Mouse (Mus musculus) adrenal gland, postnatal 4 days (tissue): Measurements from ENCODE around the gene Cenpv. TPM values are rescaled to one million over a fixed set of nuclear protein-coding genes. Genes with fewer than 3 reads are reported as not detected.

Experiments
- DNase-seq, 2 experiments: peaks; one replicate each; pipeline ENCODE4 v3.0.0; 2021 to 2022; ENCODE audit warnings: low spot score in 2 of 2, mixed read lengths in 2 of 2
- long read RNA-seq, 2 experiments: library from polyadenylated mRNA; stranded (forward); transcript quantifications; one replicate each; pipeline ENCODE4 v2.0.0; 2021
- total RNA-seq, 2 experiments: library from RNA; stranded (reverse); gene quantifications; 2 replicates each; pipeline ENCODE4 v1.2.3; 2021

The Cenpv gene
- 10 to 100 TPM; 40.6 to 44.0 TPM for total RNA-seq
- long read RNA-seq, experiment 1, transcript Cenpv-201 (5 exons, 1,032 nt), result major isoform, 62 of 75 reads
- long read RNA-seq, experiment 1, partial matches to known transcripts, result 0 of 75 reads
- long read RNA-seq, experiment 1, other reads (novel, unspliced or antisense), result 13 of 75 reads
- long read RNA-seq, experiment 2, transcript Cenpv-201 (5 exons, 1,032 nt), result major isoform, 58 of 75 reads
- long read RNA-seq, experiment 2, partial matches to known transcripts, result 2 of 75 reads
- long read RNA-seq, experiment 2, other reads (novel, unspliced or antisense), result 15 of 75 reads

- DNase-seq, result peak; percentile 56 to 59
Measured at GRCm38 (mm10) chr11:62539089-62539890, at the start of gene Cenpv. Gene Cenpv (minus strand): TSS chr11:62539261.

- no peak for DNase-seq
Measured at GRCm38 (mm10) chr11:62587034-62587433, 48.0 kb upstream of the Cenpv start.

DNA sequence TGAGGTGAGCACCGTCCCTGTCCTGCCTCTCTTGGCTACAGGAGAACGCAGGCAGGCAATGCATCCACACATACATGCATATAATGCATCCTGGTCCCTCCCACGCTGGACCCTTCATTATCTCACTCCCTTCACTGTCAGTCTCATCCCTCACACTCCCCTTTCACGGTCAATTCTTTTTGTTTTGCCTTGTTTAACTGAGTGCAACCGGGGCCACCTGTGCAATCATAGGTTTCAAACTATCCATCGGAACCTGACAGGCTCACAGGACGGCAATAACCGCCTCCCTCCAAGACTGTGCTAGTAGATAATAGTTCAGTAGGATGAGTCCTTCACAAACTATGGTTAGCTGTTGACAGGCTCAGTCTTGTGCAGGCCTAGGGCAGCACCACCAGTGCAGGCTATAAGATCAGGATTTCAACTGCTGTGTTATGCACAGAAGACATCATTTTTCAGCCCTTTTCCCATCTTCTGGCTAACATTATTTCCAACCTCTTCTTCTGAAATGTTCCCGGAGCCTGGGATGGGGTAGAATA, 45.7 kb upstream of the Cenpv start:
- DNase-seq, result no peak

DNA sequence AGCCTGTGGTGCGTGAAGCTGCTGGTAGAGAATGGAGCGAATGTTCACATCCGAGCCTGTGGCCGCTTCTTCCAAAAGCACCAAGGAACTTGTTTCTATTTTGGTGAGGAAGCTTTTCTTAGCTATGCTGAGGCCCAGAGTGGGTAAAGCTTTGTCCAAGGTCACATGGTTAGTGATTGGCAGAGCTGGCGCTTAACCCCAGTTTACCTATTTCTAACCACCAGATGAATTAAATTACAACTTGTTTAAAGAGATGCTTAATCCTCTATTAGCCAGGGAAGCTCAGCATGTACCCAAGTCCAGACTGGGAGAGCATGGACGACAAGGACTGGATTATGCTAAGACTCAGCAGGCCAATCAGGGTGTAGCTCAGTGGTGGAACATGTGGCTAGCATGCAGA, 44.0 kb upstream of the Cenpv start:
- DNase-seq, result no peak

DNA sequence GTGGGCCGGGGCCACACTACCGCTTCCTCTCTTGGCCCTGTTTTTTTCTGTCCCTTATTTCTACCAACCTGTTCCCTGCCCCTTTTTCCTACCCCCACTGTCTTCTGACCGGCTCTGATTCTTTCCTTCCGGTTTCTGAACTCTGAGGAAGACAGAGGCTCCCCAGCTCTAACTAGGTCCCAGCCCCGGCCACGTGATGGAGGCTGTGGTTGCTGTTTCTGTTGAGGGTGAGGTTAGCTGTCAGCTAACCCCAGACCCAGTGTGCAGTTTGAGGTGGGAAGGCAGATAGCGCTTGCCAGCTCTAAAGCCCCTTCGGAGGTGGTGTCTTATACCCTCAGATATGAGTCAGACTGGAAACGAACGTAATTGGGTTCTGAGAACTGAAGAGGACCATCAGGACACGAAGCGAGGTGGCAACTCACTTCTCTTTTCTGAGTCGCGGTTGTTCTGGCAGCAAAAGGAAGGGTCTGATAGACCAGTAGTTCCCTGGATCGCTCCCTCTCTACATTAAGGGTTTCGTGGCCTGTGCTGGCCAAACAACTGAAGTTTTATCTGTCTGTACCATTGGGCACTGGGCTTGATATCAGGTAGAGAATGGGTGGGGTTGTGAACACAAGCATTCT, 37.6 kb upstream of the Cenpv start:
- DNase-seq, result no peak

- no peak for DNase-seq
Measured at GRCm38 (mm10) chr11:62575659-62576438, 36.8 kb upstream of the Cenpv start.

- peak; percentile 69 to 71 for DNase-seq
Measured at GRCm38 (mm10) chr11:62575297-62575658, 36.2 kb upstream of the Cenpv start.

DNA sequence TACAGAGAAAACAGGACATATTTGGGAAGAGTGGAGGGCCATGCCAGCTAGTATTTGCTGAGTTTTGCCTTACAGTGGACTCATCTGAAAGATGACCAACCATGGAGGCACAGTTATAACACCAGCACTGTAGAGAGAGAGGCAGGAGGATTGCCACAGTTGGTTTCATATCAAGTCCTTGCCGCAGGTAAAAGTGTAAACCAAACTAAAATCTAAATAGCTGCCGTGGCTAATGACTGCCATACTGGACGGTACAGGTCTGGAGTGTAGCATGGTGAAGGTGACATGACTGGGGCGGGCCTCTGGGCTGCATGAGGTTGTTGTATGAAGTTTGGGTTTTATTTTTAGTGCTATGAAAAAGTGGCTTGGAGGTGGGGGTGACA, 35.6 kb upstream of the Cenpv start:
- DNase-seq, result no peak

DNA sequence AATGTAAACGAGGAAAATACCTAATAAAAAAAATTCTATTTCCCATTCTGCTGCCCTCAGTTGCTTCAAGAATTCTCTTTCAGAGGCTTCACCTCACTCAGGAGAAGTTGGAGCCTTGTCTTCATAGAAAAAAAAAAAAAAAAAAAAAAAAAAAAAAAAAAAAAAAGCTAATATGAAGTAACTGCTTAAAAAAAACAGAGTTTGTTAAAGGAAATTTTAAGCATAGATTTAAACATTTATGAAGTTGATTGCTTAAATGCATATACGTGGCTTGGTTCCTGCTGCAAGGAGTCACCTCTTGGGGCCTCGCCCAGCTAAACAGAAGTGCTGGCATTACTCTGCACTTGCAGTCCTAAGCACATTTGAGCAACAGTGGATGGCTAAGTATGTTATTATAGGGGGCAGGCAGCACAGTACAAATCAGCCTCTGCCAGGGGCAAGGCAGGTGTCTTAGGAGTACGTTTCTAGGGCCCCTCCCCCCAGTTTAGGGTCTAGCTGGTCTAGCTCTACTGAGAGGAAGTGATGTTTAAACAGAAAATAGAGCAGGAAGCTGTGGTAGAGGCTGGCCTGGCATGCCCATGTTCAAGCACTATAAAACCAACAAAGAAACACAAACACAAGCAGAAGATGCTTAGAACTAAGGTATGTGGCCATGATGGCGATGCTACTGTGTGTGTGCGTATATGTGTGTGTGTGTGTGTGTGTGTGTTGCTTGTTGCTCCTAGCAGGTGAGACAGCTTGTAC, 35.1 kb upstream of the Cenpv start, which contains the start of gene Trpv2:
TSS of gene Trpv2 (plus strand) at position 528 of the 744 bp plus-strand sequence.
- no peak for DNase-seq

DNA sequence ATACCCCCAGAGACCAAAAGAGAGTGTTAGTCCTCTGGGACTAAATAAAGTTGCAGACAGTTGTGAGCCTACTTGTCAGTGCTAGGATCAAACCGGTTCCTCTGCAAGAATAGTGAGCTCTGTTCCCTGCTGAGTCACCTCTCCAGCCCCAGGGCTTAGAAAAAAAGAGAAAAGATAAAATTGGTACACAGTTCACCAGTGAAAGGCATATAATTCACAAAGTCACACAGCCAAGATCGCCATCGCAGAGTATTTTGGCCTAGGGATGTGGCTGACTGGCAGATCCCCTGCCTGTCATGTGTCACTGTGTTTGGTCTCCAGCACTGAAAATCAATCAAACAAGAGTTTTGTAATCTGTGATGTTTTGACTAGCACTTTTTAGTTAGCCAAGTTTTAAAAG, 29.2 kb upstream of the Cenpv start:
- DNase-seq, result no peak

GRCm38 (mm10) chr11:62566211-62566610, 27.1 kb upstream of the Cenpv start:
- DNase-seq, result no peak

GRCm38 (mm10) chr11:62565747-62566146, 26.7 kb upstream of the Cenpv start:
- DNase-seq, result no peak

- DNase-seq, result no peak
Measured at GRCm38 (mm10) chr11:62563590-62563989, 24.5 kb upstream of the Cenpv start.

- no peak for DNase-seq
Measured at GRCm38 (mm10) chr11:62560463-62561016, 21.5 kb upstream of the Cenpv start.

DNA sequence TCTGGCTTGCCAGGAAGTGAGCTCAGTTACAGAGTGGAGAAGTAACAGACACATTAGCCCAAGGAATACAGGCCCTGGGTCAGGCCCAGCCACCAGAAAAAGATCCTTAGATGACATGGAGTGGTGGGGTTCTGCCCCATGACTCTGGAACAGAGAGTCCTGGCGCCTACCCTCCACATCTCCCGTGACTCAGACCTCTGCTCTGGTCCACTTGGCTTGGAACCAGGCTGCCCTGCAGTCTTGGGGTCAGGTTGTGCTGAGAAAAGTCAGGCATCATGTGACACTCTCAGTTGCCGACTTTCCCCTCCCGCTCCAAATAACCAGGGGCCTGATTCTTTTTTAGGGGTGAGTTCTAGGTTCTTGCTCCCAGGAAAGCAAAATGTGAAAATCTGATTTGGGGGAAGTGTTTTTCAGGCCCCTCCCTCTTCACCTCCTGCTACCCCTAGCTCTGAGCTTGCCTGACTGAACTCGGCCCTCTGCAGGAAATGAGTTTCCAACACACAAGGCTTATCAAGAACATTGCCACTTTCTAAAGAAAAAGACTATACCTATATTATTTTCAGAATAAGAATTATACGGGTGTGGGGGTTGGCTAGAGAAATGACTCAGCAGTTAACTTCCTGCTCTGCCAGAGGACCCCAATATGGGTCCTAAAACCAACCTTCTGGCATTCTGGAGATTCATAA, 20.0 kb upstream of the Cenpv start:
- DNase-seq, result no peak

GRCm38 (mm10) chr11:62558152-62558551, 19.1 kb upstream of the Cenpv start:
- DNase-seq, result no peak

DNA sequence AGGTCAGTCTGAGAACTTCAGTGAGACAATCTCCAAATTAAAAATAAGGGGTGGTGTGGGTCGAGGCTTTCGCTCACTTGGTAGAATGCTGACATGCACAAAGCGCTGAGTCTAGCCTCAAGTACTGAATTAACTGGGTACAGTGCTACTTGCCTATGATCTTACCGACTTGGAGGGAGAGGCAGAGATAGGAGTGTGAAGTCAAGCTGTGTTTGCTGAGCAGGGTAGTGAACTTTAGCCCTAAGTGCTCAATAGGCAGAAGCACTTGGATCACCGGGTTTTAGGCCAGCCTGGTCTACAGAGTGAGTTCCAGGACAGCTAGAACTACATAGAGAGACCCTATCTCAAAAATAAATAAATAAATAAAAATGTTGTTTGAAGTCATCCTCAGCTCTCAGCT, 18.1 kb upstream of the Cenpv start:
- DNase-seq, result no peak

DNA sequence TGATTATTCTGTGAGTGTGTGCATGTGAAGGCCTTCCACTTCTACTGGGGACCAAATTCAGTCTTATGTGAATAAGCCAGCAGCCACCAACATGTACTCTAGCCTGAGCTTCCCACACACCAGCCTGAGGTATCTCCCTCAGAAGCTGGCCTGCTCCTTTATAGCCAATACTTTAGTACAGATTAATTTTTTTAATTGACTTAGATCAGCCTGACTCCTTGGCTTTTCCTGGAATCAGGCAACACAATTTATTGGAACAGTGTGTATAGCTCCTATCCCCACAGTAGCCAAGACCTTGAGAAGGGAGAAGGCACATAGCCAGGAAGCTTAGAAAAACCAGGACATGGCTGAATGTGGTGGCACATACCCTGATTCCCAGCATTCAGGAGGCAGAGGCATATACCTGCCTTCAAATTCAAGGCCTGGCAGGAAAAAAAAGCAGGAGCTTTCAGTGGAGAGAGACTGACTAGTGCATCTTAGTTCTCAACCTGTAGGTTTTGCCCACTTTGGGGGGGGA, 16.9 kb upstream of the Cenpv start:
- no peak for DNase-seq

DNA sequence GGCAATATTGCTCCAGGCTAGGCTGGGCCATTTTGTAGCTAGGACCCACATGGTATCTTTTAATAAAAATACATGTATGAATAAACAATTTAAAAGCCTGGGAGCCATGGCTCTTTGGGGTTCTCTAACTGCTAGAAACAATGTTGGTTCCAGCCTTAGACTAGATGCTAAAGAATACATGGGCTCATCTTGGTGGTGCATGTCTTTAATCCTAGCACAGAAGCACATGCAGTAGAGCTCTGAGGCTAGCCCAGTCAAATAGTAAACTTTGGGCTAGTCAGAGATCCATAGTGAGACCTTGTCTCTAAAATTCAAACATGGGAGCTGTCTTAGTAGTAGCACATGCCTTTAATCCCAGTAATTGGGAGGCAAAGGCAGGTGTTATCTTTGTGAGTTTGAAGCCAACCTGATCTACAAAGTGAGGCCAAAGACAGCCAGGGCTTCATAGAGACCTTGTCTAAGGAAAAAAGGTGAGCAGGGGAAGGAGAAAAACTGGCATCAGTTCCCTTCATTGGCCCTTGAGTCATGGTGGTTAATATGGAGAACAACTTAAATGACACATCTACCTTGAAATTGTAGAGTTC, 16.0 kb upstream of the Cenpv start:
- no peak for DNase-seq
